Mouse (Mus musculus) hindbrain, embryonic 16.5 days (tissue): ENCODE data around the gene Tph1. TPM values are rescaled to one million over a fixed set of nuclear protein-coding genes. Genes with fewer than 3 reads are reported as not detected.
A peak's percentile ranks its signal among the peaks of the same experiment; 100 is the strongest.

Experiments
- ATAC-seq: fragments of 200-750 bp; cut with Nextera tagmentation; 2 replicates; pipeline ENCODE4 v1.8.0; 2017; ENCODE audit warnings: moderate TSS enrichment, moderate library complexity
- H3K27ac ChIP-seq: fragments of 300-500 bp; sonication (generic); 2 replicates; pipeline ENCODE4 v1.5.1; 2014; ENCODE audit warnings: low read depth, mild to moderate bottlenecking, control low read depth, low read length, moderate library complexity
- H3K27me3 ChIP-seq: fragments of 300-500 bp; sonication (generic); replicated peaks from 2 replicates; pipeline ENCODE4 v1.6.1; 2014; ENCODE audit warnings: low read length; ENCODE audit not compliant: control insufficient read depth, insufficient read depth
- H3K36me3 ChIP-seq: fragments of 300-500 bp; sonication (generic); 2 replicates; pipeline ENCODE4 v1.6.1; 2014; ENCODE audit warnings: mild to moderate bottlenecking, low read length, moderate library complexity, mixed read lengths; ENCODE audit not compliant: control insufficient read depth, insufficient read depth
- H3K4me1 ChIP-seq: fragments of 300-500 bp; sonication (generic); 2 replicates; pipeline ENCODE4 v1.6.1; 2014; ENCODE audit warnings: low read depth, low read length; ENCODE audit not compliant: control insufficient read depth, insufficient read depth
- H3K4me2 ChIP-seq: fragments of 300-500 bp; sonication (generic); 2 replicates; pipeline ENCODE4 v1.6.1; 2014; ENCODE audit warnings: mild to moderate bottlenecking, low read length, control low read depth, moderate library complexity
- H3K4me3 ChIP-seq: fragments of 300-500 bp; sonication (generic); 2 replicates; pipeline ENCODE4 v1.5.1; 2014; ENCODE audit warnings: mild to moderate bottlenecking, low read length, control low read depth, moderate library complexity
- H3K9ac ChIP-seq: fragments of 300-500 bp; sonication (generic); 2 replicates; pipeline ENCODE4 v1.6.1; 2014; ENCODE audit warnings: low read depth, mild to moderate bottlenecking, control low read depth, low read length, moderate library complexity
- H3K9me3 ChIP-seq: fragments of 300-500 bp; sonication (generic); 2 replicates; pipeline ENCODE4 v1.6.1; 2014; ENCODE audit warnings: mild to moderate bottlenecking, low read length, moderate library complexity; ENCODE audit not compliant: control insufficient read depth
- WGBS: fragments of 180-500 bp; shearing (Covaris S2); extraction: QIAGEN DNeasy Blood & Tissue Kit; methylation state at CpG from one replicate; pipeline ENCODE4 v1.1.7; 2014; 5-methylcytosine and 5-hydroxymethylcytosine counted together
- polyA plus RNA-seq: library from polyadenylated mRNA; unstranded; fragments of >200 nt; fragmentation: Nextera tagmentation; extraction: Ambion mirVana; gene quantifications from 2 replicates; pipeline ENCODE4 v1.2.1, GENCODE M21; 2015

Gene Tph1
- polyA plus RNA-seq, 1 experiment from 2014 or later, result 1.2 TPM

GRCm38 (mm10) chr7:46612421-46612937, 59.9 kb downstream of the Tph1 start:
- WGBS, result 70% methylated on average over 6 of the region's 6 CpGs
- no peak overlapping the region for H3K9ac ChIP-seq
- H3K4me2 ChIP-seq, result no peak overlapping the region
- peaks cover 12% of the 10 kb centered on the region for H3K36me3 ChIP-seq
- H3K4me1 ChIP-seq, result no peaks in the 10 kb centered on the region; the same call in 1 of the 2 replicates
- H3K27ac ChIP-seq, result no peak overlapping the region
- H3K27me3 ChIP-seq, result no peaks in the 10 kb centered on the region
- ATAC-seq, result no peak
- no peaks in the 10 kb centered on the region for H3K9me3 ChIP-seq
- H3K4me3 ChIP-seq, result no peak overlapping the region

GRCm38 (mm10) chr7:46611970-46612369, 60.4 kb downstream of the Tph1 start:
- no peak overlapping the region for H3K4me3 ChIP-seq
- no peaks in the 10 kb centered on the region for H3K9me3 ChIP-seq
- peaks cover 12% of the 10 kb centered on the region for H3K36me3 ChIP-seq
- no peak overlapping the region for H3K9ac ChIP-seq
- no peaks in the 10 kb centered on the region for H3K27me3 ChIP-seq
- H3K4me2 ChIP-seq, result no peak overlapping the region
- peaks cover 3% of the 10 kb centered on the region for H3K4me1 ChIP-seq
- H3K27ac ChIP-seq, result no peak overlapping the region
- WGBS, result 75% methylated on average over 9 of the region's 9 CpGs
- ATAC-seq, result no peak

- H3K36me3 ChIP-seq, result peaks cover 12% of the 10 kb centered on the region; the same call in 1 of the 2 replicates
- no peaks in the 10 kb centered on the region for H3K9me3 ChIP-seq
- H3K9ac ChIP-seq, result no peak overlapping the region
- H3K4me1 ChIP-seq, result peaks cover 5% of the 10 kb centered on the region
- no peak overlapping the region for H3K4me3 ChIP-seq
- 87% methylated on average over 4 of the region's 4 CpGs for WGBS
- ATAC-seq, result no peak
- no peaks in the 10 kb centered on the region for H3K27me3 ChIP-seq
- no peak overlapping the region for H3K4me2 ChIP-seq
- no peak overlapping the region for H3K27ac ChIP-seq
These were observed 63.0 kb downstream of the Tph1 start for GRCm38 (mm10) chr7:46609317-46609716.

DNA sequence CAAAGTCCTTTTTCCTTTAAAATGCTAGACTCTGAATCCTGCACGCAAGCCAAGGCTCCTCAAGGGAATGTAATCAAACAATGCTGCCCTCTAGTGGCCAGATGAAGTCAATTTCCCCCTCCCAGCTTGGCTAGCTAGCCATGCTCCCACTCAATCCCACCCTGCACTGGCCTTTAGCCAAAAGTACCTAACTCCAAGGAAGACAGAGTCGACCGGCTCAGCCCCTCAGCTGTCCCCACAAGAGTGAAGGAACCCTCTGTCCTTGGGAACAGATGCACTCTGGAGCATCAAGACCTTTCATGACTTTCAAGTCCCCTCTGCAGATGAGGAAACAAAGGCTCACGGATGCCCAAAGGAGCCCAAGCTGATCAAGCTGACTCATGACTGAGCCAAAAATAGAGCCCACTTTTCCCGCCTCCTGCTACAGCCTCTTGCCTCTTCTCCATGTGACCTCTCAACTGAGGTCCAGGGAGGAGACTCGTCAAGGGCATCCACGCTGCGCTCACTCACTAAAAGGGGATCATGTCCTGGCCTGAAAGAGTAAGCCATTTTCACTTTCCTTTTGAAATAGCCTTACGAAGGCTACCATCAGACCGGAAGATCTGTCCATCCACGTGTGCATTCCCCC, 64.8 kb downstream of the Tph1 start:
- H3K27ac ChIP-seq, result no peak overlapping the region
- H3K4me3 ChIP-seq, result no peak overlapping the region
- peaks cover 5% of the 10 kb centered on the region for H3K4me1 ChIP-seq
- H3K9ac ChIP-seq, result peak overlapping the region; percentile 17; the same call in 1 of the 2 replicates
- H3K27me3 ChIP-seq, result no peaks in the 10 kb centered on the region
- H3K36me3 ChIP-seq, result peaks cover 7% of the 10 kb centered on the region; the same call in 1 of the 2 replicates
- H3K9me3 ChIP-seq, result no peaks in the 10 kb centered on the region
- 56% methylated on average over 11 of the region's 11 CpGs for WGBS
- no peak overlapping the region for H3K4me2 ChIP-seq
- peak; percentile 57 for ATAC-seq

GRCm38 (mm10) chr7:46607031-46607426, 65.3 kb downstream of the Tph1 start:
- 60% methylated on average over 8 of the region's 8 CpGs for WGBS
- peak; percentile 43 for ATAC-seq
- no peak overlapping the region for H3K4me2 ChIP-seq
- no peak overlapping the region for H3K4me3 ChIP-seq
- no peaks in the 10 kb centered on the region for H3K9me3 ChIP-seq
- H3K9ac ChIP-seq, result no peak overlapping the region; the same call in 1 of the 2 replicates
- H3K4me1 ChIP-seq, result peaks cover 5% of the 10 kb centered on the region
- peak overlapping the region; percentile 18; the same call in 1 of the 2 replicates for H3K27ac ChIP-seq
- H3K36me3 ChIP-seq, result peaks cover 2% of the 10 kb centered on the region; the same call in 1 of the 2 replicates
- H3K27me3 ChIP-seq, result no peaks in the 10 kb centered on the region

DNA sequence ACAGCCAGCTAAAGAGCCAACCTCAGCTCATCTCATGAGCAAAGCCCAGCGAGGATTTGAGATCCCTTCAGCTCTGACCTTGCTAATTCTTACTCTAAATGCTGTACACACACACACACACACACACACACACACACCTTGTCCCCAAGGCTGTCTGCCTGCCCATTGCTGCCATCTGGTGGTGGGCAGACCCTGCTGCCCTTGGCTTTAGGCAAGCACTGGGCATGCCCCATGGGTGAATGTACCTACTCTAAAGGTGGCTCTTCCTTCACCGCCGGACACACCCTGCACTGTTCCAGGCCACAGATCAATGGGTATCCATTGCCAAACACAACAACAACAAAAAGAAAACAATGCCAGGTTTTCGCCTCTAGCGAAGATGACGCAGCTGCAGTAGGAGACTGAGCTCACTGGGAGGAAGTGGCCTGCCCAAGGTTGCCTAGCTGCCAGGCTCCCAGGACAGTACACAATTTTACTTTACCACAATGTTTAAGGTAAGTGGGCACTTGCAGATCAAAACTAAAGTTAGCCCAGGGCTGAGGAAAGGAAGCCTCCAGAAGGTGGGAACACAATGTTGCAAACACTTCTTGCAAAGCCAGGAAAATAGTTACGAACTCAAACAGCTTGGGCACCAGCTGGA, 65.8 kb downstream of the Tph1 start:
- no peak for ATAC-seq
- Histone ChIP-seq H3K27me3 (no peaks in the 10 kb centered on the region), H3K27ac (no peak overlapping the region; the same call in 1 of the 2 replicates), H3K9ac (no peak overlapping the region), H3K9me3 (no peaks in the 10 kb centered on the region), H3K36me3 (peaks cover 2% of the 10 kb centered on the region; the same call in 1 of the 2 replicates), H3K4me3 (no peak overlapping the region), H3K4me1 (peaks cover 8% of the 10 kb centered on the region), H3K4me2 (no peak overlapping the region)
- 80% methylated on average over 7 of the region's 7 CpGs for WGBS

DNA sequence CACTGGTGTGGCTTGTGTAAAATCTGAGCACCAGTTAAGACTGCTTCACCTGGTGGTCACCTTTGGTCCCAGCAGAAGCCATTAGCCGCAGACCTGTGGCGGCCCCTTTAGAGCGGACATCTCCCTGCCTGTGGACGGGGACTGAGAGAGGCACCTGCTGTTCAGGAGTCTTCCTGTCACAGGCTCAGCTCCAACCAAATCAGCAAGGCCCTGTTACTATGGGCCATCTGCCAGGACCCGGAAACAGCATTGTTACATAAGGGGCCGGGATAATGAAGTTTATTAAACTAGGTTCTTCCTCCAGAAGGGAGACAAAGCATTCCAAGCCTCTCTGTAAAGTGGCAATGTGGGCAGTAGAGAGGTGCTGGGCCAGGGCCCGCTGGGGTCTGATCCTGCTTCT, 69.3 kb downstream of the Tph1 start:
- H3K27me3 ChIP-seq, result no peaks in the 10 kb centered on the region
- no peak overlapping the region for H3K27ac ChIP-seq
- no peak overlapping the region for H3K9ac ChIP-seq
- no peaks in the 10 kb centered on the region for H3K9me3 ChIP-seq
- H3K4me3 ChIP-seq, result no peak overlapping the region
- no peak overlapping the region for H3K4me2 ChIP-seq
- peaks cover 12% of the 10 kb centered on the region for H3K4me1 ChIP-seq
- ATAC-seq, result no peak
- 66% methylated on average over 7 of the region's 7 CpGs for WGBS
- H3K36me3 ChIP-seq, result 0 out of 2 replicates have a peak, but pooled peaks cover 2% of the 10 kb centered on the region

DNA sequence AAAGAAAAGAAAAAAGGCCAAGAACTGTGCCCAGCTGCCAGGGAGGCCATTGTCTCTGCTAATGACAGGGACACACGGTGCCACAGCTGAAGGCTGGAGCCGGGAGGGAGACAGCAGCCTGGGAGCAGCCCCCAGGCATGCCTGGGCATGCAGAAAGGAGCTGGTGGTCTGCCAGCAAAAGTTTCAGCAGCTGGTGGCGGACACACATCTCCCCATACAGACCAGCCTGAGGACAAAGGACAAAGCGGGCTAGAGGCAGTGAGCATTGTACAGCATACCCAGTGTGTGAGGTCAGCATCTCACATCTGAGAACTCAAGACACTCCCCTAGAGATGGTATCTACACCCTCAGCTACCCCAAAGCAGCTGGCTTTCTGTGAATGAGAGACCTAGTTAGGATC, 70.3 kb downstream of the Tph1 start:
- H3K36me3 ChIP-seq, result 0 out of 2 replicates have a peak, but pooled peaks cover 2% of the 10 kb centered on the region
- peak; percentile 79 for ATAC-seq
- H3K9me3 ChIP-seq, result no peaks in the 10 kb centered on the region
- 23% methylated on average over 4 of the region's 4 CpGs for WGBS
- H3K27me3 ChIP-seq, result no peaks in the 10 kb centered on the region
- H3K4me3 ChIP-seq, result no peak overlapping the region
- H3K9ac ChIP-seq, result no peak overlapping the region
- no peak overlapping the region for H3K4me2 ChIP-seq
- peak overlapping the region; percentile 30; the same call in 1 of the 2 replicates for H3K27ac ChIP-seq
- peaks cover 10% of the 10 kb centered on the region for H3K4me1 ChIP-seq

DNA sequence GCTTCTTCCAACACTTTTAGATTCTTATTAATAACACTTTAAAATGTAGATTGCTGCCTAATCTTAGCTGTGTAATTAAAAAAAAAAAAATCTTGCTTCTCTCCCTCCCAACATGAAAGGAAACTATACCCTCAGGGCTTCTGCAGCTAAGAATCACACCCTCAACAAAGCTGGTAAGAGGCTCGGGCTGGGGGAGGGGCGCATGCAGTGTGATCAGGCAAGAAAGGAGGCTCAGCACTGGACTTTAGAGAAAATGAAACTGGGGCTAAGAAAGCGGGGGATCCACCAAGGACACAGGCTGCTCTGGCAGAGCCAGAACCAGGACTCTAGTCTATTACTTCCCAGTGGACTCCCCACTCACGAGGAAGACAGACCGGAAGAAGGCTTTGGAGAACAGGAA, 71.2 kb downstream of the Tph1 start:
- H3K4me3 ChIP-seq, result no peak overlapping the region
- WGBS, result 47% methylated on average over 5 of the region's 5 CpGs
- ATAC-seq, result no peak
- H3K4me1 ChIP-seq, result peaks cover 7% of the 10 kb centered on the region
- H3K27me3 ChIP-seq, result no peaks in the 10 kb centered on the region
- H3K9me3 ChIP-seq, result no peaks in the 10 kb centered on the region
- H3K9ac ChIP-seq, result no peak overlapping the region
- H3K27ac ChIP-seq, result no peak overlapping the region
- H3K36me3 ChIP-seq, result 0 out of 2 replicates have a peak, but pooled peaks cover 2% of the 10 kb centered on the region
- H3K4me2 ChIP-seq, result no peak overlapping the region
